Mouse (Mus musculus): Measurements from ENCODE around the gene Atp6v0e2.

Gene Atp6v0e2

DNA sequence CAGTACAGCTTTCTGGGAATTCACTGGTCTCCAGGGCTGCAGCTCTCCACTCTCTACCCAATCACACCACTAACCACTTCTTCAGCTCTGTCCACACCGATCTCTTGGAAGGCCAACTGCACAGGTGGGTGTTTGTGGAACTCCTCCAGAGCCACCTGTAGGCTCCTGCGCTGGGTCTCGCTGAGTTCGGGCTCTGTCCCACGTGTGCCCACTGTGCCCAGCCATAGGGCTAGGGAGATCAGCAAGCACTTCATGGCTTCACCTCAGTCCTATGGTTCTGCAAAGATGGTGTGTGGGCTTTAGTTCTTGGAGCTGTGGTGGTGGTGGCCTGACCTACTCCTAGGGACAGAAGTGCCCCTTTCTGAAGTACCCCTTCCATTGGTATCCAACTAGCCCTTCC lies 34.6 kb downstream of the Atp6v0e2 start:
- no peak for DNase-seq (ENCODE audit: extremely low read depth, insufficient read length, low spot score)

DNA sequence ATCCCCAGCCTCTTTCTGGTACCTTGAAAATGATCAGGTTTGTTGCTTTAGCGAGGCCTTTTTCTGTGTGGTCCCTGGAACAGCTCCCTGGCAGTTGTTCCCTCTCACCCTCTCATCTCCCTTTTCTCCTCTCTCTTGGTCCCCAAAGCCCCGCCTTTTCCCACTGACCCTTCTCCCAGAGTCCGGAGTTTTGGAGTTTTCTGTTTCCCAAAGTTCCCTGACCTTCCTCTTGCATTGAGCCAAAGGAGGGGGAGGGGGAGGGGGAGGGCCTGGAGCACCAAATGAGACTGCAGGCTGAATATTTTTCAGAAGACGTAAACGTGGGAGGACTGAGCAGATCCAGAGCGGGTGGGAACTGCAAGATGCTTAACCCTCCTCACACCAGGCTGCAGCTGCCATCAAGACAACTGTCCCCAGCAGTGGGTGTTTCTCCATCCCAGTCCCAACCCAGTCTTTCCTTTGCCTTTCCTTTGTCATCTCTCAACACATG lies 35.2 kb downstream of the Atp6v0e2 start, which contains the start of gene Rarres2:
Gene Rarres2, minus strand, starts transcription at position 218 of the 490 bp plus-strand sequence.
- DNase-seq (ENCODE audit: extremely low read depth, insufficient read length, low spot score) = no peak

DNA sequence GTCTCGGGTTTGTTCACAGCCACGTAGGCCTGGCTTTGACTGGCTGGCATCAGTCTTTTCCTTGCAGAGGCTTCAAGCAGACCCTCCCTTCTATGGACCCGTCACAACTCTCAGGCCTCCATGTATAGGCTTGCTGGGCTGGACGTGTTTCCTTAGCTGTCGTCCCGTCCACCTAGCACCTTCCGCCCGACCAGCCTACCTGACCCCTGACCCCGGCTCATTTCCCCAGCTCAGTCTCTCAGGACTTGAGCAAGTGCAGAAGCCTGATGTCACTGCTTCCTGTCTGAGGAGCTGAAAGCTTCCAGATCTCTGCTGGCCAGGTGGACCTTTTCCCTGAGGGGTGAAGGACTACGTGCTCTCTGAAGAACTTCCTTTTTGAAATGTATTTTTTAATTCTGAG lies 35.9 kb downstream of the Atp6v0e2 start:
- DNase-seq (ENCODE audit: extremely low read depth, insufficient read length, low spot score) = no peak

DNA sequence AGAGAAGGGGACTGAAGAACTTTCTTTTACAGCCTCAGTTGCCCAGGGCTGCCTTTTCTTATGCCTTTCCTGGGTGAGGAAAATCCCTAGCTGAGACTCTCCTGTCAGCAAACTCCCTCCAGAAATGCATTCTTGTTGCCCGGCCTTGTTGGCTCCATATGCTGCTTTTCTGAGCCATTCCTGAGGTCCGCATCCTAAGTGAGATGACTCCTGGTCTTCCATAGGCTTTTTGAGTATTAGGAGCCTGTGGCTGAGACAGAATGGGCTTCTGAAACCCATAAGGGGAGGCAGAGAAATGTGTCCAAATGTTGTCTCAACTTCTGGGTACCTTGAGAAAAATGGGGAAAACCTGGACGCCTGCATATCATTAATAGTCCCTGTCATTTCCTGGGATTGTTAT lies 36.6 kb downstream of the Atp6v0e2 start:
- DNase-seq (ENCODE audit: extremely low read depth, insufficient read length, low spot score) = no peak

DNA sequence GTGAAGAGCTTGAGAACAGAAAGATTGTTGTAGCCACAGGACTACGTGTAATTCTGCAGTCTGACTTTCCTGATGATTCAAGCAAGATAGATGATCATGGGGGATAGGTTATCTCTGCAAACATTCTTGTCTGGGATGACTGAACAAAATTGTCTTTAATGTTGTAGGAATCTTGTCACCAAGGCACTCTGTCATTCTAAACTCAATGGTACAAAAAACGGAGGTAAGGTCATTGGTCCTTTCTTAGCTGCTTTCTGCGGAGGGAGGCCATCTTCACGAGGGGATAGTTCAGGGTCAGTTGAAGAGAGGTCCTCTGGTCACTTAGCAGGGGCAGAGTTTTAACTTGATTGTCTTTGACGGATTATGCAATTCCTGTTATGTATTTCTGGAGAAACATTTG lies 41.3 kb downstream of the Atp6v0e2 start:
- no peak for DNase-seq (ENCODE audit: extremely low read depth, insufficient read length, low spot score)

DNA sequence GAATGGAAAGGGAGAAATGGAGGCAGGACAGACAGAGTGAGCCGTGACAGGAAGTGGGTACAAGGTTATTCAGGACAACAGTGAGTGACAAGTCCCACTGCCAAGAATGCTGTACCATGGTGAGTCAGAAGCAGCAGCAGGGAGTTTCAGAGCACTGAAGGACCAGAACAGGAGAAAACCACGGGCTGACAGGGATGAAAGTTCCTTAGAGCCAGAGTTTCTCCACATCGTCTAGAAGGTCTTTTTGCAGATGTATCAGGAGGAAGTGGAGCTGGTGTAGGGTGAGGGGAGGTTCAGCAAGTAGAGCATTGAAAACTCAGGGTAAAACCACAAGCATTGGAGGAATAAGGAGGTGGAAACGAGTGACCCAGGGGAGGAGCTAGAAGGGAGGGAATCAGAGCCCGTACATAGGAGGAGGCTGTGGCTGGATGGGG lies 41.8 kb downstream of the Atp6v0e2 start:
- DNase-seq (ENCODE audit: extremely low read depth, insufficient read length, low spot score) = peak; percentile 77

DNA sequence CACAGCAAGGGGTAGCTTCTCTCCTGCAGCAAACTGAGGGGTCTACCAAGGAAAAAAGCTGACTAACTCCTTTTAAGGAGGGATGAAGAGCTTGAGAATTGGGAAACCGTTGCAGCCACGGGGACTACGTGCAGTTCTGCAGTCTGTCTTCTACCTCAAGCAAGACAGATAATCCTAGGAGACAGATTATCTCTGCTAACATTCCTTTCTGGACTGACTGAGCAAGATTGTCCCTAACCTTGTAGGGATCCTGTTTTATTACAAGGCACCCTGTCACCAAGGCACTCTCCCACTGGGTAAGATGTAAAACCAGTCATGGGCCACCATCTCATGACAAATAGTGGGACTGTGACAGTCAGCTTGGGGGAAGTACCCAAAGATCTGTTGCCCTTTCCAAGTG lies 43.8 kb downstream of the Atp6v0e2 start:
- DNase-seq (ENCODE audit: extremely low read depth, insufficient read length, low spot score) = no peak

DNA sequence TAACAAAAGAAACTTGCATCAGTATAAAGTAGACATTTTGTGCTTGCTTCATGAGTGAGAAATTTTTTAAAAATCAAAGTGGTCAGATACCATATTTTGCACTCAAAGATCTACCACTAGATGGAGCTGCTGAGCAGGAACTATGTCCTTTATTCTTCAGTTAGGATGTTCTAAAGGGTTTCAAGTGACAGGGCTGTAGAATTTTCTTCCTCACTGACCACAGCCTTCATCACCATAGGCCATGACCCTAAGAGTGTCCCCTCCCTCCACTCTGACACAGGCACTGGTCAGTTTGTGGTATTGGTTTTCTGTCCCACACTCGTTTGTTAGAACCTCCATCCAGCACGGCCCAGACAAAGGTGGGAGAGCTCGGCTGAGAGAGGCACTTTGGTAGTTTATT lies 44.6 kb downstream of the Atp6v0e2 start:
- no peak for DNase-seq (ENCODE audit: extremely low read depth, insufficient read length, low spot score)

DNA sequence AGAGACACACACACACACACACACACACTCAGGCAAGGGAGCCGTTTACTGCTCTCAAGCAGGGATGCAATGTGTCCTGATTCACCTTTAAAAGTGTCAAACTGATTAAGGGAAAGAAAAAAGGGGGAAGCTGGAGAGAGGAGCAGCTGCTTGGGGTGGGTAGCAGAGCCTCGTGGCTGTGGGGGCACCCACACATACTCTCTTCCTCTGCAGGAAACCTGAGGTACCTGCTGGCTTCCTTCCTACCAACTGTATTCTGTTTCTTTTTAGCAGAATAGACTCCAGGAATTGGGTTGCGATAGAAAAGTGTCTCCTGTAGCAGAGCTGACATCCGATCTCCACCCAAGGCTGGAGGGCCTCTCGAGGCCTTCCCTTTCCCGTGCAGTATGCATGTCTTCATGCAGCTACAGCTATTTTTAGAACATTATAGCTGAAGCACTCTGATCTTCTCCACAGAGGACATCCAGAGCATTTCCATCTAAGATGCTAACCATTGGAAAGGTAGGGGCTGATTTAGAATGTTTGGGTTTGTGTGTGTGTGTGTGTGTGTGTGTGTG lies 51.9 kb downstream of the Atp6v0e2 start, which contains the start of gene Gm45021:
Gene Gm45021, plus strand, starts transcription at position 417 of the 557 bp plus-strand sequence.
- no peak for DNase-seq (ENCODE audit: extremely low read depth, insufficient read length, low spot score)

Data from 3134 (cell line).